Mouse (Mus musculus) layer of hippocampus, adult 2 months (tissue): ENCODE measurements around the gene AC161166.1. TPM values are rescaled to one million over a fixed set of nuclear protein-coding genes. Genes with fewer than 3 reads are reported as not detected.
A peak's percentile ranks its signal among the peaks of the same experiment; 100 is the strongest.
"Not testable (repeated sequence)": the region's sequence is repeated elsewhere in the genome, so short reads cannot be mapped to it uniquely, and the experiment has no call there.

Experiments
- DNase-seq, 2 experiments: peaks; one replicate each; pipeline ENCODE4 v3.0.0; 2022; ENCODE audit warnings: low spot score in 2 of 2
- H3K27ac ChIP-seq: fragments of 200-600 bp; 2 replicates; pipeline ENCODE4 v1.8.1; 2022
- H3K4me3 ChIP-seq: fragments of 200-600 bp; 2 replicates; pipeline ENCODE4 v1.8.1; 2022; ENCODE audit warnings: mild to moderate bottlenecking
- CTCF ChIP-seq: fragments of 200-600 bp; conservative IDR thresholded peaks from 2 replicates; pipeline ENCODE4 v1.8.1; 2022; ENCODE audit warnings: antibody characterized with exemption, mild to moderate bottlenecking, moderate library complexity
- total RNA-seq, 2 experiments: library from RNA; stranded (reverse); gene quantifications; 2 replicates each; pipeline ENCODE4 v1.2.3; 2021

The AC161166.1 gene
- total RNA-seq, 2 experiments from 2014 or later: not detected

- no peak for TF ChIP-seq CTCF
- Histone ChIP-seq H3K27ac (no peak overlapping the region), H3K4me3 (no peak overlapping the region)
- no peak for DNase-seq
Observed at GRCm38 (mm10) chr7:24499856-24500577, 12.2 kb downstream of the AC161166.1 start.

- no peak for DNase-seq
- Histone ChIP-seq H3K27ac (peak overlapping the region; percentile 94), H3K4me3 (no peak overlapping the region)
- TF ChIP-seq CTCF: no peak
Observed at GRCm38 (mm10) chr7:24488303-24488702, 24.0 kb downstream of the AC161166.1 start.

- no peak for TF ChIP-seq CTCF
- peak overlapping the region; percentile 94 for H3K27ac ChIP-seq
- no peak for DNase-seq
- H3K4me3 ChIP-seq: no peak overlapping the region
Observed at GRCm38 (mm10) chr7:24487403-24487802, 24.9 kb downstream of the AC161166.1 start.

- Histone ChIP-seq H3K27ac (peak overlapping the region; percentile 94), H3K4me3 (peak overlapping the region; percentile 45)
- no peak for DNase-seq
- no peak for TF ChIP-seq CTCF
Observed at GRCm38 (mm10) chr7:24486654-24487130, 25.6 kb downstream of the AC161166.1 start.

GRCm38 (mm10) chr7:24485481-24485880 is 26.8 kb downstream of the AC161166.1 start:
- no peak for TF ChIP-seq CTCF
- H3K4me3 ChIP-seq: peak overlapping the region; percentile 45
- peak overlapping the region; percentile 94 for H3K27ac ChIP-seq
- no peak for DNase-seq

GRCm38 (mm10) chr7:24483291-24483690 is 29.0 kb downstream of the AC161166.1 start:
- DNase-seq: not testable (repeated sequence)

GRCm38 (mm10) chr7:24482208-24483020 is 29.8 kb downstream of the AC161166.1 start:
- no peak for DNase-seq
- H3K27ac ChIP-seq: peak overlapping the region; percentile 80
- no peak for TF ChIP-seq CTCF
- H3K4me3 ChIP-seq: peak overlapping the region; percentile 83

More at GRCm38 (mm10) chr7:24483291-24483690, 29.0 kb downstream of the AC161166.1 start:
- Histone ChIP-seq H3K27ac (peak overlapping the region; percentile 80; the same call in 1 of the 2 replicates), H3K4me3 (peak overlapping the region; percentile 83; the same call in 1 of the 2 replicates)

- Histone ChIP-seq H3K27ac (peak within 1 kb of the TSS; percentile 87), H3K4me3 (peak within 1 kb of the TSS; percentile 83)
- DNase-seq: peak; percentile 86 to 88
- TF ChIP-seq CTCF: no peak
Observed at GRCm38 (mm10) chr7:24481474-24482207, 30.6 kb downstream of the AC161166.1 start, which contains the start of gene Cadm4. TSS of gene Cadm4 (plus strand) at chr7:24482023.

- no peak for DNase-seq
- Histone ChIP-seq H3K27ac (peak overlapping the region; percentile 87), H3K4me3 (peak overlapping the region; percentile 83)
- TF ChIP-seq CTCF: no peak
Observed at GRCm38 (mm10) chr7:24480986-24481473, 31.2 kb downstream of the AC161166.1 start.

- DNase-seq: peak in 1 of 2 experiments; percentile 43
- no peak for TF ChIP-seq CTCF
- peak overlapping the region; percentile 83; the same call in 1 of the 2 replicates for H3K4me3 ChIP-seq
- peak overlapping the region; percentile 87 for H3K27ac ChIP-seq
Observed at GRCm38 (mm10) chr7:24480121-24480941, 31.9 kb downstream of the AC161166.1 start.

GRCm38 (mm10) chr7:24479685-24480084 is 32.6 kb downstream of the AC161166.1 start:
- Histone ChIP-seq H3K4me3 (no peak overlapping the region), H3K27ac (no peak overlapping the region)
- no peak for TF ChIP-seq CTCF
- no peak for DNase-seq
